Mouse (Mus musculus) embryo, embryonic 10 days (tissue): ENCODE data around the gene Tmem184b.
A peak's percentile ranks its signal among the peaks of the same experiment; 100 is the strongest.

Source experiments
- DNase-seq: peaks from one replicate; pipeline ENCODE4 v3.0.0-alpha.2; 2015; ENCODE audit warnings: low spot score

Tmem184b gene

GRCm38 (mm10) chr15:79429994-79430393, 26.6 kb upstream of the Tmem184b start:
- no peak for DNase-seq

- DNase-seq: no peak
These were observed 26.2 kb upstream of the Tmem184b start for GRCm38 (mm10) chr15:79429527-79429926.

GRCm38 (mm10) chr15:79428616-79429015, 25.2 kb upstream of the Tmem184b start:
- no peak for DNase-seq

GRCm38 (mm10) chr15:79427516-79427915, 24.1 kb upstream of the Tmem184b start:
- DNase-seq: no peak

GRCm38 (mm10) chr15:79425516-79425915, 22.1 kb upstream of the Tmem184b start:
- no peak for DNase-seq

- no peak for DNase-seq
These were observed 21.2 kb upstream of the Tmem184b start for GRCm38 (mm10) chr15:79424602-79425001.

GRCm38 (mm10) chr15:79422715-79423243, 19.4 kb upstream of the Tmem184b start:
- DNase-seq: no peak

- no peak for DNase-seq
These were observed 15.3 kb upstream of the Tmem184b start for GRCm38 (mm10) chr15:79418677-79419076.

GRCm38 (mm10) chr15:79418265-79418664, 14.9 kb upstream of the Tmem184b start:
- no peak for DNase-seq

GRCm38 (mm10) chr15:79417379-79417778, 14.0 kb upstream of the Tmem184b start:
- DNase-seq: no peak

- DNase-seq: no peak
These were observed 13.2 kb upstream of the Tmem184b start for GRCm38 (mm10) chr15:79416460-79417085.

- DNase-seq: no peak
These were observed 11.1 kb upstream of the Tmem184b start for GRCm38 (mm10) chr15:79414513-79414912.

GRCm38 (mm10) chr15:79413802-79414201, 10.4 kb upstream of the Tmem184b start:
- no peak for DNase-seq

GRCm38 (mm10) chr15:79413201-79413600, 9.8 kb upstream of the Tmem184b start:
- no peak for DNase-seq

GRCm38 (mm10) chr15:79411363-79412065, 8.1 kb upstream of the Tmem184b start:
- DNase-seq: no peak

GRCm38 (mm10) chr15:79409077-79409573, 5.8 kb upstream of the Tmem184b start:
- DNase-seq: no peak

- no peak for DNase-seq
These were observed 3.2 kb upstream of the Tmem184b start for GRCm38 (mm10) chr15:79406564-79406963.

GRCm38 (mm10) chr15:79404277-79404676, 908 bp upstream of the Tmem184b start:
- no peak for DNase-seq

GRCm38 (mm10) chr15:79403763-79404210, 418 bp upstream of the Tmem184b start:
- DNase-seq: peak; percentile 31

- no peak for DNase-seq
These were observed 1.2 kb downstream of the Tmem184b start for GRCm38 (mm10) chr15:79402176-79402575.

GRCm38 (mm10) chr15:79400975-79401365, 2.4 kb downstream of the Tmem184b start:
- no peak for DNase-seq

- peak; percentile 35 for DNase-seq
These were observed 3.0 kb downstream of the Tmem184b start for GRCm38 (mm10) chr15:79400134-79400974.
